ENCODE assay signal across 13 mouse cellular contexts in the genomic region with DNA sequence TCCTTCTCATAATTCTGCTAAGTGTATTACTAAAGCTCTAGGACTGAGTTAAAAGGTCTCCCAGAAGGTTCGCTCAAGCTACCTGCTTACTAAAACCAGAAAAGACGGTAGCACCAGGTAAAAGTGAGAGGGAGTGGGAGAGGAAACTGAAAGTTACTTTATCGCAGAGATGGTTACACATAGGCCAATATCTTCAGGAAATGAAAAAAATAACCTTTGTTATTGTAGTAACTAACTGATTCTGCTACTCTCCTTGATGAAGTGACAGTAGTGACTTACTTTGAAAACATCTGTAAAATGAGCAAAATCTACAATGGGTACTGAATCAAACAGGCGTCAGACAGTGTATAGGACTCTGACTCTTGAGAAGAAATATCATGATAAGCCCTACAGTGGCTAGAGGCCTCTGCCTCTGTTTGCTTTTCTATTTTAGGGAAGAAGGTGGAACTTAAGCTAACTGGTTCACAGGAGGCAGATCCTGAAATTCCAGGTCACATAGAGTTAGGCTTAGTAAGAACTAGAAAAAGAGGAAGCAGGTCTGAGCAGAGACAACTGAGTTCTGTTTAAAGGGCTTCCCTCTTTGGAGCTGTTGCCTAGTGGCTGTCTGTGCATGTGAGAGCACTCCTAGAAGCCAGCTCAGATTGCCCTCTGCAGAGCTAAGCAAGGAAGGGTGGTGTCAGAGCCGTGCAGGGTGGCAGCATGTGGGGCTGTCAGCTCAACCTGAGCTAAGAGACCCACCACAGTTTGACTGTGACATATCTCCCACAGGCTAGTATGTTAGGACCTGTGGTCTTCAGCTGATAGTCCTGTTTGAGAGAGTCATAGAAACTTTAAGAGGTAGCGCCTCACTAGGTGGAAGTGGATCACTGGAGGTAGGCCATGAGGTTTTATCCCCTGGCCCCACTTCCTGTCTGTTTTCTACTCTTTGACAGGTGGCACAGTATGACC.
DNase-seq lines count a peak whose midpoint lies in the region; ATAC-seq and TF ChIP-seq lines count a peak whose summit lies in the region.
"Had no signal": no experiment of that assay in that cellular context is flagged by ENCODE, and none has a peak within 500 bp of the region (broad histone marks: within the 10 kb centered on the region; RNA-seq: fewer than 3 reads in every experiment).

No protein-coding gene starts in this region.

- DNase-seq in layer of hippocampus, adult 9-11 months = peak; percentile 32
- DNase-seq in layer of hippocampus, postnatal 10 days (ENCODE audit: low spot score in 2 of 2) = no peak
- peak; percentile 30 to 35 for DNase-seq in lung, postnatal 4 days
- peak; percentile 34 for DNase-seq in thymus, adult 2 months
- DNase-seq in kidney, adult 9 months = no peak
- DNase-seq in embryo, embryonic 11 days = no peak
- no peak for DNase-seq in testis, postnatal 14 days (ENCODE audit: low spot score)
- DNase-seq: adrenal gland, postnatal 10 days; cerebellum, postnatal 25 days had no signal

- no peak overlapping the region for H3K9ac ChIP-seq in heart, embryonic 16.5 days (ENCODE audit: low read length)
- H3K9ac ChIP-seq: limb, embryonic 12.5 days had no signal

- no peak for TF ChIP-seq CTCF in thymus, adult 2 months (IDR thresholded peaks at IDR 0.05; ENCODE audit: borderline replicate concordance, control insufficient read depth, extremely low read depth, insufficient read depth, low read length, poor library complexity)

- no peaks in the 10 kb centered on the region for H3K36me3 ChIP-seq in heart, embryonic 16.5 days (ENCODE audit: control insufficient read depth, insufficient read depth)
- H3K36me3 ChIP-seq in thymus, adult 2 months (ENCODE audit: control insufficient read depth, insufficient read depth, low read length) = no peaks in the 10 kb centered on the region

- H3K4me2 ChIP-seq in heart, embryonic 16.5 days (ENCODE audit: low read depth, low read length) = no peak overlapping the region
- H3K4me2 ChIP-seq: limb, embryonic 12.5 days had no signal

- no peak overlapping the region for H3K4me3 ChIP-seq in heart, embryonic 16.5 days (ENCODE audit: low read length)
- H3K4me3 ChIP-seq in thymus, adult 2 months (ENCODE audit: control insufficient read depth, insufficient read depth, low read length) = no peak overlapping the region
- H3K4me3 ChIP-seq: forebrain, embryonic 10.5 days; limb, embryonic 12.5 days had no signal

- no peak; the same call in 1 of the 2 replicates for ATAC-seq in heart, embryonic 16.5 days (replicated peaks; ENCODE audit: extremely low read depth, insufficient read depth, low FRiP score)

- no peaks in the 10 kb centered on the region for H3K27me3 ChIP-seq in heart, embryonic 16.5 days (ENCODE audit: control insufficient read depth, insufficient read depth, low read length)
- H3K27me3 ChIP-seq in thymus, adult 2 months (ENCODE audit: control insufficient read depth, insufficient read depth, low read length) = no peaks in the 10 kb centered on the region
- H3K27me3 ChIP-seq: limb, embryonic 12.5 days had no signal

- no peaks in the 10 kb centered on the region for H3K9me3 ChIP-seq in heart, embryonic 16.5 days (replicated peaks; ENCODE audit: control insufficient read depth, low read length)
- H3K9me3 ChIP-seq: forebrain, embryonic 10.5 days; limb, embryonic 12.5 days had no signal

- H3K27ac ChIP-seq in heart, embryonic 16.5 days (ENCODE audit: low read length) = peak overlapping the region; percentile 19; the same call in 1 of the 2 replicates
- H3K27ac ChIP-seq in thymus, adult 2 months (ENCODE audit: control insufficient read depth, insufficient read depth, low read length) = peak overlapping the region; percentile 32
- H3K27ac ChIP-seq: forebrain, embryonic 10.5 days; kidney, postnatal 0 days; limb, embryonic 12.5 days had no signal

- 62% methylated on average over 6 of the region's 6 CpGs for WGBS in heart, embryonic 16.5 days
- WGBS in thymus, adult 2 months = 25% methylated on average over 6 of the region's 6 CpGs

- no peak for TF ChIP-seq POLR2A in thymus, adult 2 months (IDR thresholded peaks at IDR 0.05; ENCODE audit: control insufficient read depth, extremely low read depth, insufficient read depth, low read length, poor library complexity)

- peaks cover 22% of the 10 kb centered on the region for H3K4me1 ChIP-seq in heart, embryonic 16.5 days (ENCODE audit: control insufficient read depth, insufficient read depth, low read length)
- peaks cover 33% of the 10 kb centered on the region for H3K4me1 ChIP-seq in thymus, adult 2 months (replicated peaks; ENCODE audit: control insufficient read depth, insufficient read depth, low read length)
- H3K4me1 ChIP-seq: forebrain, embryonic 10.5 days had no signal

Comparison
In these comparisons a context has a peak if more than half of its experiments do, and no peak if none do; other contexts are left out.
1. DNase-seq: peak in layer of hippocampus, adult 9-11 months (single experiment), lung, postnatal 4 days (2 of 2) and thymus, adult 2 months (single experiment); none in layer of hippocampus, postnatal 10 days (0 of 2), kidney, adult 9 months (single experiment), embryo, embryonic 11 days (single experiment) and testis, postnatal 14 days (single experiment).